In genomic region chr16:13130412-13130811, GRCm38 (mm10) we compare ENCODE assay signal across 9 mouse cellular contexts. TPM values are rescaled to one million over a fixed set of nuclear protein-coding genes. Genes with fewer than 3 reads are reported as not detected.
DNase-seq lines count a peak whose midpoint lies in the region; ATAC-seq and TF ChIP-seq lines count a peak whose summit lies in the region.
"Had no signal": no experiment of that assay in that cellular context is flagged by ENCODE, and none has a peak within 500 bp of the region (broad histone marks: within the 10 kb centered on the region; RNA-seq: fewer than 3 reads in every experiment).

No protein-coding gene starts in this region.

- H3K79me2 ChIP-seq in MEL (ENCODE audit: control insufficient read depth, insufficient read depth, low read length, poor library complexity): no peaks in the 10 kb centered on the region

- H3K27ac ChIP-seq in MEL (ENCODE audit: control insufficient read depth, low read depth, low read length): no peak overlapping the region
- H3K27ac ChIP-seq in small intestine, adult 2 months (ENCODE audit: insufficient read depth, low read depth, low read length): no peak overlapping the region
- H3K27ac ChIP-seq: macrophage had no signal

- no peak overlapping the region for H3K9ac ChIP-seq in MEL (ENCODE audit: control insufficient read depth, low read depth, low read length, poor library complexity, severe bottlenecking)

- TF ChIP-seq CTCF in MEL (IDR thresholded peaks at IDR 0.05 in 2 of 3, conservative IDR thresholded peaks at IDR 0.05 in 1 of 3; ENCODE audit: control insufficient read depth in 1 of 3, insufficient read depth in 1 of 3, low read depth in 2 of 3, low read length in 3 of 3, poor library complexity in 1 of 3, severe bottlenecking in 1 of 3): peak; percentile 69 to 89 (median 86)
- TF ChIP-seq CTCF in small intestine, adult 2 months (IDR thresholded peaks at IDR 0.05; ENCODE audit: extremely low read depth, insufficient read length, insufficient replicate concordance, low read depth, low read length): peak; percentile 58; the same call in 1 of the 2 replicates

- peaks cover 0 to 8% of the 10 kb centered on the region in 2 experiments; a peak in 2 of 4 replicates for H3K36me3 ChIP-seq in MEL (ENCODE audit: control insufficient read depth in 1 of 2, insufficient read depth in 2 of 2, low read length in 2 of 2)
- H3K36me3 ChIP-seq in small intestine, adult 2 months (ENCODE audit: control insufficient read depth, insufficient read depth, low read length): peaks cover 55% of the 10 kb centered on the region

- no peak for TF ChIP-seq POLR2A in MEL (IDR thresholded peaks at IDR 0.05; ENCODE audit: control insufficient read depth in 1 of 2, insufficient read depth in 1 of 2, low read depth in 1 of 2, low read length in 2 of 2, poor library complexity in 1 of 2)
- TF ChIP-seq POLR2A in small intestine, adult 2 months (IDR thresholded peaks at IDR 0.05; ENCODE audit: low read depth, low read length): no peak

- no peaks in the 10 kb centered on the region for H3K4me1 ChIP-seq in MEL (ENCODE audit: control insufficient read depth in 1 of 2, insufficient read depth in 2 of 2, low read length in 2 of 2)
- H3K4me1 ChIP-seq in small intestine, adult 2 months (ENCODE audit: control insufficient read depth, insufficient read depth, insufficient read length, low read length): no peaks in the 10 kb centered on the region

- peak; percentile 40; the same call in 1 of the 2 replicates for ATAC-seq in granulocyte monocyte progenitor cell, adult 5-6 weeks (replicated peaks; ENCODE audit: poor library complexity, severe bottlenecking)

- 62% methylated on average over 14 of the region's 14 CpGs for WGBS in small intestine, adult 2 months

- no peak for TF ChIP-seq EP300 in MEL (IDR thresholded peaks at IDR 0.05; ENCODE audit: low read depth in 1 of 2, low read length in 2 of 2)

- peak; percentile 14; the same call in 1 of the 2 replicates for TF ChIP-seq RAD21 in MEL (IDR thresholded peaks at IDR 0.05; ENCODE audit: low read depth, low read length)

- H3K27me3 ChIP-seq in MEL (ENCODE audit: control insufficient read depth in 1 of 2, insufficient read depth in 2 of 2, low read length in 2 of 2): no peaks in the 10 kb centered on the region
- H3K27me3 ChIP-seq in small intestine, adult 2 months (ENCODE audit: control insufficient read depth, insufficient read depth, low read length): no peaks in the 10 kb centered on the region

- no peak overlapping the region for H3K4me3 ChIP-seq in MEL (ENCODE audit: control insufficient read depth in 1 of 2, insufficient read depth in 1 of 2, low read depth in 2 of 2, low read length in 2 of 2)
- H3K4me3 ChIP-seq in small intestine, adult 2 months (ENCODE audit: low read depth, low read length): no peak overlapping the region

- peak; percentile 29 to 45 for DNase-seq in adrenal gland, adult 18-20 months (ENCODE audit: low spot score in 2 of 2)
- DNase-seq in adrenal gland, postnatal 4 days (ENCODE audit: low spot score in 2 of 2): no peak
- DNase-seq in layer of hippocampus, adult 11-12 months (ENCODE audit: low spot score): peak; percentile 35
- DNase-seq in layer of hippocampus, postnatal 14 days (ENCODE audit: low spot score in 2 of 2): no peak
- DNase-seq in MEL (ENCODE audit: low read depth, low spot score): peak; percentile 40
- no peak for DNase-seq in gastrocnemius, adult 8-10 months (ENCODE audit: low spot score in 2 of 2)

- H3K9me3 ChIP-seq in MEL (replicated peaks; ENCODE audit: insufficient read depth, low read length): no peaks in the 10 kb centered on the region

TF ChIP-seq in MEL, 35 proteins besides CTCF, POLR2A, EP300 and RAD21:
- TF ChIP-seq TBP (IDR thresholded peaks at IDR 0.05; ENCODE audit: low read depth, low read length) (no peak), CHD1 (IDR thresholded peaks at IDR 0.05; ENCODE audit: low read depth, low read length) (no peak), MEF2A (IDR thresholded peaks at IDR 0.05; ENCODE audit: extremely low read depth, insufficient replicate concordance, low read depth, low read length, poor library complexity, severe bottlenecking) (no peak), SIN3A (IDR thresholded peaks at IDR 0.05; ENCODE audit: low read length) (no peak), NELFE (IDR thresholded peaks at IDR 0.05; ENCODE audit: low read depth, low read length) (no peak), POLR2AphosphoS5 (IDR thresholded peaks at IDR 0.05; ENCODE audit: borderline replicate concordance, low read depth, low read length) (no peak), ETS1 (IDR thresholded peaks at IDR 0.05; ENCODE audit: low read depth, low read length) (no peak), JUND (IDR thresholded peaks at IDR 0.05; ENCODE audit: low read depth, low read length) (no peak), TAL1 (IDR thresholded peaks at IDR 0.05; ENCODE audit: low read length) (no peak), MYB (IDR thresholded peaks at IDR 0.05; ENCODE audit: low read depth, low read length) (no peak), BHLHE40 (IDR thresholded peaks at IDR 0.05; ENCODE audit: borderline replicate concordance, low read depth, low read length) (no peak), MAZ (IDR thresholded peaks at IDR 0.05; ENCODE audit: low read depth, low read length) (no peak), CHD2 (IDR thresholded peaks at IDR 0.05; ENCODE audit: low read length) (no peak), RCOR1 (IDR thresholded peaks at IDR 0.05; ENCODE audit: low read depth, low read length) (no peak), ZMIZ1 (IDR thresholded peaks at IDR 0.05; ENCODE audit: low read depth, low read length) (no peak), ZKSCAN1 (IDR thresholded peaks at IDR 0.05; ENCODE audit: low read depth, low read length) (no peak), NRF1 (IDR thresholded peaks at IDR 0.05; ENCODE audit: insufficient read depth, low read depth, low read length, poor library complexity, severe bottlenecking) (no peak)

RNA-seq across cellular contexts. Expression of gene Ercc4, which starts 20.9 kb away (rescaled TPM):
- 10 to 100 TPM; 13.5 to 13.9 TPM for total RNA-seq in adrenal gland, adult 18-20 months (2021)
- total RNA-seq in adrenal gland, postnatal 4 days (2021): 10 to 100 TPM; 22.8 to 25.8 TPM
- 10 to 100 TPM; 22.3 to 23.9 TPM for total RNA-seq in layer of hippocampus, postnatal 14 days (2021)
- 9.9 and 10.6 TPM in 2 replicates for total RNA-seq in MEL (2012; rRNA removed)
- 10 to 100 TPM in 1 of 2 experiments, not detected in 1; 15.5 TPM for polyA plus RNA-seq in MEL (2012; ENCODE audit: insufficient read depth in 1 of 2, insufficient read length in 2 of 2, low read depth in 1 of 2, low replicate concordance in 2 of 2, missing spikeins in 1 of 2)
- 14.1 and 16.6 TPM in 2 replicates for total RNA-seq in granulocyte monocyte progenitor cell, adult 5-6 weeks (2014; fragmentation: Nextera tagmentation)
- 8.0 and 9.3 TPM in 2 replicates for total RNA-seq in granulocyte monocyte progenitor cell, adult 5-6 weeks (2017)
- 4.1 and 10.9 TPM in 2 replicates for polyA plus RNA-seq in small intestine, adult 2 months (2012; rRNA removed)
- total RNA-seq in gastrocnemius, adult 8-10 months (2022): 1 to 10 TPM; 4.2 to 5.5 (median 5.0) TPM

Comparison
In these comparisons a context has a peak if more than half of its experiments do, and no peak if none do; other contexts are left out.
1. DNase-seq: peak in adrenal gland, adult 18-20 months (2 of 2), layer of hippocampus, adult 11-12 months (single experiment) and MEL (single experiment); none in adrenal gland, postnatal 4 days (0 of 2), layer of hippocampus, postnatal 14 days (0 of 2) and gastrocnemius, adult 8-10 months (0 of 2).